Mouse (Mus musculus): ENCODE data around the gene Cldn4. TPM values are rescaled to one million over a fixed set of nuclear protein-coding genes. Genes with fewer than 3 reads are reported as not detected.

Cldn4 gene
- polyA plus RNA-seq, 1 experiment = 0.44 TPM

DNA sequence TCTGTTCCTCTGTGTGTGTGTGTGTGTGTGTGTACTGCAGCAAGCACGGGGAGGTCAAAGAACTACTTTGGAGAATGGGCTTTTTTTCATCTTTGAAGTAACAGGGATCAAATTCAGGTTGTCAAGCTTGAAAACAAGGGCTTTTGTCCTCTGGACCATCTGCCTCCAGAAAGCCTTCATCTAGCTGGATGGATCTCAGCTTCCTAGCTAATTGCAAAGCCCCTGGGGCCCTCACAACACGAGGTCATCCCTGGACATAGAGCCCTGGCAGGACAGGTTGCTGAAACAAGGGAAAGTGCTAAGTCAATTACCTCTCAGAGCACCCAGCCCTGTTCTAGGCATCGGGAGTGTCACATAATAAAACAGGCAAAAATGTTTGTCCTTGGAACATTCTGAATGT, 37.0 kb upstream of the Cldn4 start:
- 64% methylated on average over 3 of the region's 3 CpGs for WGBS
- no peak overlapping the region for H3K4me3 ChIP-seq (ENCODE audit: extremely low read depth, insufficient read depth, insufficient read length)
- H3K27ac ChIP-seq (ENCODE audit: insufficient read depth, low read length) = no peak overlapping the region
- H3K27me3 ChIP-seq (ENCODE audit: control insufficient read depth, insufficient read depth, low read length) = peaks cover 5% of the 10 kb centered on the region
- H3K36me3 ChIP-seq (ENCODE audit: control insufficient read depth, insufficient read depth, low read length) = no peaks in the 10 kb centered on the region
- H3K4me1 ChIP-seq (ENCODE audit: control insufficient read depth, insufficient read depth, insufficient read length) = peaks cover 5% of the 10 kb centered on the region
- no peak for DNase-seq (ENCODE audit: low read depth in 1 of 2, low spot score in 2 of 2)
- TF ChIP-seq POLR2A (IDR thresholded peaks at IDR 0.05; ENCODE audit: low read depth, low read length) (no peak), CTCF (IDR thresholded peaks at IDR 0.05; ENCODE audit: extremely low read depth, insufficient read depth, insufficient read length, insufficient replicate concordance) (no peak)

DNA sequence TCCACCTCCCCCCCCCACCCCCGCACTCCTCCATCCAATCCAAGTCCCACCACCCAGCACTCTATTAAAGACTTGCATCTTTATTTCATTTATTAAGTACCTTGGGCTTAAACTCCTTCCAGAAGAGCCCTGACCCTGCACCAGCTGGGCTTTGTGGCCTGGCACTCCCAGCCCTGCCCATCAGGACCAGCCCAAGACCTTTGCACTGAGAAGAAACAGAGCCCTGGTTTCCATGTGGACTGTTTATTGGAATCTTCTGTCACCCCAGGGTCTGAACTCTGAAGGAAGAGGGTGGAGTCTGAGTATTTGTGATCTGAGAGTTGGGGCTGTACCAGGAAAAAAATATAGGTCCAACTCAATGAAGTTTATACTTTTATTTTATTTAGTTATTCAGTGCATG, 36.4 kb upstream of the Cldn4 start:
- H3K36me3 ChIP-seq (ENCODE audit: control insufficient read depth, insufficient read depth, low read length) = no peaks in the 10 kb centered on the region
- no peak overlapping the region for H3K4me3 ChIP-seq (ENCODE audit: extremely low read depth, insufficient read depth, insufficient read length)
- peaks cover 5% of the 10 kb centered on the region for H3K4me1 ChIP-seq (ENCODE audit: control insufficient read depth, insufficient read depth, insufficient read length)
- no peak for TF ChIP-seq CTCF (IDR thresholded peaks at IDR 0.05; ENCODE audit: extremely low read depth, insufficient read depth, insufficient read length, insufficient replicate concordance)
- TF ChIP-seq POLR2A (IDR thresholded peaks at IDR 0.05; ENCODE audit: low read depth, low read length) = no peak
- DNase-seq (ENCODE audit: low read depth in 1 of 2, low spot score in 2 of 2) = no peak
- H3K27me3 ChIP-seq (ENCODE audit: control insufficient read depth, insufficient read depth, low read length) = peaks cover 5% of the 10 kb centered on the region
- WGBS = 100% methylated on average over 1 of the region's 1 CpGs
- H3K27ac ChIP-seq (ENCODE audit: insufficient read depth, low read length) = no peak overlapping the region

DNA sequence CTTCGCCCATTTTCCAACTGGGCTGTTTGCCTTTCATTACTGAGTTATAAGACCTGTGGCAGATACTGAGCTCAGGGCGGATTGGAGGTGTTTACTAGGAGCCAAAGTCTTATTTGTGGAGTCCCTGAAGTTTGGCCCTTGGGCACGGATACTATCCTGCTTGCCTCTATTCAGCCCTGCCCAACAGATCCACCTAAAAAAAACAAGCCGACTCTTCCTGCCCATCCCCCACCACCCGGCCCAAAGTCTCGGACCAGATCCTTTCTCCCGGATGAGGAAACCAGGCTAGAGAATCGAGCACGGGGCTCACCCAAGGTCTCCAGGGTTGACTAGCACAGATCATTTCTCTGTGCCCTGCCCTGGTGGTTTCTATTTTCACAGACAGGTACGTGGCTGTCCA, 34.4 kb upstream of the Cldn4 start:
- TF ChIP-seq POLR2A (IDR thresholded peaks at IDR 0.05; ENCODE audit: low read depth, low read length) = no peak
- TF ChIP-seq CTCF (IDR thresholded peaks at IDR 0.05; ENCODE audit: extremely low read depth, insufficient read depth, insufficient read length, insufficient replicate concordance) = no peak
- WGBS = 74% methylated on average over 10 of the region's 10 CpGs
- no peaks in the 10 kb centered on the region for H3K27me3 ChIP-seq (ENCODE audit: control insufficient read depth, insufficient read depth, low read length)
- no peaks in the 10 kb centered on the region for H3K4me1 ChIP-seq (ENCODE audit: control insufficient read depth, insufficient read depth, insufficient read length)
- no peak overlapping the region for H3K4me3 ChIP-seq (ENCODE audit: extremely low read depth, insufficient read depth, insufficient read length)
- no peaks in the 10 kb centered on the region for H3K36me3 ChIP-seq (ENCODE audit: control insufficient read depth, insufficient read depth, low read length)
- DNase-seq (ENCODE audit: low read depth in 1 of 2, low spot score in 2 of 2) = no peak
- H3K27ac ChIP-seq (ENCODE audit: insufficient read depth, low read length) = no peak overlapping the region

- H3K36me3 ChIP-seq (ENCODE audit: control insufficient read depth, insufficient read depth, low read length) = no peaks in the 10 kb centered on the region
- H3K4me3 ChIP-seq (ENCODE audit: extremely low read depth, insufficient read depth, insufficient read length) = no peak overlapping the region
- no peak for DNase-seq (ENCODE audit: low read depth in 1 of 2, low spot score in 2 of 2)
- no peaks in the 10 kb centered on the region for H3K4me1 ChIP-seq (ENCODE audit: control insufficient read depth, insufficient read depth, insufficient read length)
- no peaks in the 10 kb centered on the region for H3K27me3 ChIP-seq (ENCODE audit: control insufficient read depth, insufficient read depth, low read length)
- WGBS = 79% methylated on average over 4 of the region's 4 CpGs
- H3K27ac ChIP-seq (ENCODE audit: insufficient read depth, low read length) = no peak overlapping the region
- TF ChIP-seq POLR2A (IDR thresholded peaks at IDR 0.05; ENCODE audit: low read depth, low read length) (no peak), CTCF (IDR thresholded peaks at IDR 0.05; ENCODE audit: extremely low read depth, insufficient read depth, insufficient read length, insufficient replicate concordance) (no peak)
Observed at GRCm38 (mm10) chr5:134977837-134978236, 31.1 kb upstream of the Cldn4 start.

DNA sequence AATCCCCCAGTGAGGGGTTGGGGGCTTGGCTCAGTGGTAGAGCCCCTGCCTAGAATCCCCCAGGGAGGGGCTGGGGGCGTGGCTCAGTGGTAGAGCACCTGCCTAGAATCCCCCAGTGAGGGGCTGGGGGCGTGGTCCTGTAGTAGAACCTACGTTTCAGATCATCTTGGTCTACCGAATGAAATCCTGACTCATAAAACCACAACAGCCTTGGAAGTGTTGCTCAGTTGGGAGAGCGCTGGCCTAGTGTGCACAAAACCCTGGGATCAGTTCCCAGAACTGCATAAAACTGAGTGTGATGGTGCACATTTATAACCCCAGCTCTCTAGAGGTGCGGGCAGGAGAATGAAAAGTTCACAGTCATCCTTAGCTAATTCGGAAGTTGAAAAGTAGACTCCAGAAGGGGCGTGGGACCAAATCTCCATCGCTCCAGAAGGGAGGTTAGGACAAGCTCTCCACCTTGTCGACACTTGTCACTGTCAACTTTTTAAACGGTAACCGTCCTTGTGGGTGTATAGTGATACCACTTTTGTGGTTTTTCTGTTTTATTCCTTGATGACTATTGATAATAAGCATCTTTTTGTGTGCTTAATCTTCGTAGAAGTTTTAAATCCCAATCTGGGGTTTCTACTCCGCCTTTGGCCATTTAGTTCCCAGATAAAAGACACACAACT, 30.0 kb upstream of the Cldn4 start:
- Histone ChIP-seq H3K4me3 (ENCODE audit: extremely low read depth, insufficient read depth, insufficient read length) (no peak overlapping the region), H3K36me3 (ENCODE audit: control insufficient read depth, insufficient read depth, low read length) (no peaks in the 10 kb centered on the region), H3K27me3 (ENCODE audit: control insufficient read depth, insufficient read depth, low read length) (no peaks in the 10 kb centered on the region), H3K27ac (ENCODE audit: insufficient read depth, low read length) (no peak overlapping the region), H3K4me1 (ENCODE audit: control insufficient read depth, insufficient read depth, insufficient read length) (no peaks in the 10 kb centered on the region)
- no peak for DNase-seq (ENCODE audit: low read depth in 1 of 2, low spot score in 2 of 2)
- TF ChIP-seq CTCF (IDR thresholded peaks at IDR 0.05; ENCODE audit: extremely low read depth, insufficient read depth, insufficient read length, insufficient replicate concordance) = no peak
- no peak for TF ChIP-seq POLR2A (IDR thresholded peaks at IDR 0.05; ENCODE audit: low read depth, low read length)
- WGBS = 71% methylated on average over 14 of the region's 14 CpGs

- 33% methylated on average over 2 of the region's 2 CpGs for WGBS
- no peaks in the 10 kb centered on the region for H3K36me3 ChIP-seq (ENCODE audit: control insufficient read depth, insufficient read depth, low read length)
- no peaks in the 10 kb centered on the region for H3K27me3 ChIP-seq (ENCODE audit: control insufficient read depth, insufficient read depth, low read length)
- TF ChIP-seq POLR2A (IDR thresholded peaks at IDR 0.05; ENCODE audit: low read depth, low read length) (no peak), CTCF (IDR thresholded peaks at IDR 0.05; ENCODE audit: extremely low read depth, insufficient read depth, insufficient read length, insufficient replicate concordance) (no peak)
- H3K4me3 ChIP-seq (ENCODE audit: extremely low read depth, insufficient read depth, insufficient read length) = no peak overlapping the region
- no peak overlapping the region for H3K27ac ChIP-seq (ENCODE audit: insufficient read depth, low read length)
- DNase-seq (ENCODE audit: low read depth in 1 of 2, low spot score in 2 of 2) = no peak
- H3K4me1 ChIP-seq (ENCODE audit: control insufficient read depth, insufficient read depth, insufficient read length) = no peaks in the 10 kb centered on the region
Observed at GRCm38 (mm10) chr5:134976164-134976563, 29.4 kb upstream of the Cldn4 start.

DNA sequence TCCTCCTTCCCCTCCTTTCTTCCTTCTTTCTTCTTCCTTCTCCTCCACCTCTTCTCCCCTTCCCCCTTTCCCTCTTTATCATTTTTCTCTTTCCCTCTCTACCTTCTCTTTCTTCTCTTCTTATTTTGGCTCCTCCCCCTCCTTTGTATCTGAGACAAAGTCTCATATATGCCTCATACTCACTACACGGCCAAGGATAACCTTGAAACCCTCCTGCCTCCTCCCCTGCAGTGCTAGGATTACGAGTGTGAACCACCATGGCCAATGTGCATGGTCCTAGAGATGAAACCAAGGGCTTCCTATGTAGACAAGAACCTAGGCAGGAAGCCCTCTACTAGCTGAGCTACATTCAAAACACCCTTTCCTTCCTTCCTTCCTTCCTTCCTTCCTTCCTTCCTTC, 28.2 kb upstream of the Cldn4 start:
- H3K4me1 ChIP-seq (ENCODE audit: control insufficient read depth, insufficient read depth, insufficient read length) = no peaks in the 10 kb centered on the region
- H3K27ac ChIP-seq (ENCODE audit: insufficient read depth, low read length) = no peak overlapping the region
- H3K36me3 ChIP-seq (ENCODE audit: control insufficient read depth, insufficient read depth, low read length) = no peaks in the 10 kb centered on the region
- no peaks in the 10 kb centered on the region for H3K27me3 ChIP-seq (ENCODE audit: control insufficient read depth, insufficient read depth, low read length)
- TF ChIP-seq POLR2A (IDR thresholded peaks at IDR 0.05; ENCODE audit: low read depth, low read length) (no peak), CTCF (IDR thresholded peaks at IDR 0.05; ENCODE audit: extremely low read depth, insufficient read depth, insufficient read length, insufficient replicate concordance) (no peak)
- no peak overlapping the region for H3K4me3 ChIP-seq (ENCODE audit: extremely low read depth, insufficient read depth, insufficient read length)
- 39% methylated on average over 2 of the region's 2 CpGs for WGBS
- no peak for DNase-seq (ENCODE audit: low read depth in 1 of 2, low spot score in 2 of 2)
